Mouse (Mus musculus): Measurements from ENCODE around the gene Sertad3. TPM values are rescaled to one million over a fixed set of nuclear protein-coding genes. Genes with fewer than 3 reads are reported as not detected.

The Sertad3 gene
- polyA plus RNA-seq, 1 experiment from 2014 or later: 24.0 TPM

DNA sequence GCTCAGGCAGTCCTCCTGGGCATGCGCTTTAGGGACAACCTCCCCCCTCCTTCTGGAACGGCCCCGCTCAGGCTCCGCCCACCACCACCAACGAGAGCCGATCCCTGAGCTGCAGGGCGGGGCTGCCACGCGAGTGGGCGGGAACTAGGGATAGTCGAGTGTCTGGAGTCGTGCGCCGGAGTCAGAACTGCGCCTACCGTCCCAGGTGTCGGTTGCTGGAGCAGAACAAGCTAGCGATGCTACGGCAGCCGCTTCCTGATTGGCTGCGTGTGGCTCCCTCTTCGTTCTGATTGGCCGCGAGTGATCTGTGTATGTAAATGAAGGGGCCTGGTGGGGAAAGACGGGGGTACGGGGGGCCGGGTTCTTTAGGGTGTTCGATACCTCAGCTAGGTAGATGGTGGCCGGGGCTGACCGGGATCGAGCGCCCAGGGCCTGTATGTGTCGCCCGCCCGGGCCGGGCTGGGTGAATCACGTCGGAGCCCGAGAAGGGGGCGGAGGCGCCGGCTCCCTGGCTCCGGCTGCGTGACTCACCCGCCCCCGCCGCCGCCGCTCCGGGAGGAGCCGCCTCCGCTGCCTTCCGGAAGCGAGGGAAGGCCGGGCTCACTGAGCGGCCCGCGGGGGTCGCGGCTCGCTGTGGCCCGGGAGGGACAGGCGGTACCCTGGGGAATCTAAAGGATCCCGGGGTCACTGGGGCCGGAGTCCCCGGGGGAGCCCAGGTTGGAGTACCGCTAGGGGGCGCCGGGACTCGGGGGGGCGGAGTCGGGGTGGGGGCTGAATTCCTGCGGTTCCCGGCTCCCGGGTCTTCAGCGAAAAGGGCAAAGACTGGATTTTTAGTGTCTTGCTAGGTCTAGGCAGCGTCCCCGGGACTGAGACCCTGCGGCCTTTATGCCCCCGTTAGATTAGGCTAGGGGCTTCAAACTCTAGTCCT, 13.5 kb downstream of the Sertad3 start, which contains the start of gene Sertad1:
Gene Sertad1 (plus strand): TSS at position 141 of the 928 bp plus-strand sequence.
- H3K4me1 ChIP-seq (replicated peaks; ENCODE audit: control insufficient read depth, insufficient read depth, low read length): 0 out of 2 replicates have a peak, but pooled peaks cover 3% of the 10 kb centered on the region
- peak within 1 kb of the TSS; percentile 83 for H3K4me2 ChIP-seq (replicated peaks; ENCODE audit: low read depth)
- H3K4me3 ChIP-seq (ENCODE audit: low read depth, low read length): peak within 1 kb of the TSS; percentile 88
- peak within 1 kb of the TSS; percentile 91 for H3K9ac ChIP-seq (ENCODE audit: low read depth, low read length)
- TF ChIP-seq CTCF (IDR thresholded peaks at IDR 0.05; ENCODE audit: low read depth): peak; percentile 69
- H3K9me3 ChIP-seq (ENCODE audit: control insufficient read depth): no peaks in the 10 kb centered on the region
- ATAC-seq: peak; percentile 91
- peak within 1 kb of the TSS; percentile 98 for H3K27ac ChIP-seq (ENCODE audit: low read depth, low read length)
- under 1% methylated on average over 80 of the region's 80 CpGs for WGBS
- no peaks in the 10 kb centered on the region for H3K27me3 ChIP-seq (replicated peaks; ENCODE audit: control insufficient read depth, insufficient read depth, low read length)
- H3K36me3 ChIP-seq (ENCODE audit: control insufficient read depth, insufficient read depth): peaks cover 12% of the 10 kb centered on the region

DNA sequence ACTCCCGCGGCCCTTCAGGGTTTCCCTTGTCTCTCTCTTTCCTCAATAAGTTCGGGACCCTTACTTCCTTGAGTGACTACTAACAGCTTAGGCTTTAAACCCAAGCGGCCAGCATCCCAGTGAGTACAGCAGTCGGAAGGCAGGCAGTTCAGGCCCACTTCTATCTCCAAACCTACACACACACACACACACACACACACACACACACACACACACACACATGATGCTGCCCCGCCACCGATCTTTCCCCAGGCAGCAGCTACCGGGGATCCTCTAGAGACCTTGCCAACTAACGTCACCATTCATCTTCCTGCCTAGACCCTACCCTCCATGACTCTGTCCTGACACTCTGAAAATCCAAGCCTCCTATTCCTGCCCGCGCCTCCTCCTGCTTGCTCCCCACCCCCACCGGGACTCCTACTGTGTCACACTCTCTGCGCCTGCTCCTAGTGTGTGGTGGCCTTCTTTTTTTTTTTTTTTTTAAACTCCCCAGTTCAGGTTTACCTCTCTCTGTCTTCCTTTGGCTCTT, 14.2 kb downstream of the Sertad3 start:
- 0 out of 2 replicates have a peak, but pooled peaks cover 4% of the 10 kb centered on the region for H3K4me1 ChIP-seq (replicated peaks; ENCODE audit: control insufficient read depth, insufficient read depth, low read length)
- peaks cover 12% of the 10 kb centered on the region for H3K36me3 ChIP-seq (ENCODE audit: control insufficient read depth, insufficient read depth)
- H3K27ac ChIP-seq (ENCODE audit: low read depth, low read length): peak overlapping the region; percentile 98
- whole genome bisulfite sequencing: under 1% methylated on average over 13 of the region's 13 CpGs
- H3K27me3 ChIP-seq (replicated peaks; ENCODE audit: control insufficient read depth, insufficient read depth, low read length): no peaks in the 10 kb centered on the region
- peak overlapping the region; percentile 83 for H3K4me2 ChIP-seq (replicated peaks; ENCODE audit: low read depth)
- no peaks in the 10 kb centered on the region for H3K9me3 ChIP-seq (ENCODE audit: control insufficient read depth)
- peak overlapping the region; percentile 91 for H3K9ac ChIP-seq (ENCODE audit: low read depth, low read length)
- no peak for ATAC-seq
- TF ChIP-seq CTCF (IDR thresholded peaks at IDR 0.05; ENCODE audit: low read depth): no peak
- H3K4me3 ChIP-seq (ENCODE audit: low read depth, low read length): peak overlapping the region; percentile 88

DNA sequence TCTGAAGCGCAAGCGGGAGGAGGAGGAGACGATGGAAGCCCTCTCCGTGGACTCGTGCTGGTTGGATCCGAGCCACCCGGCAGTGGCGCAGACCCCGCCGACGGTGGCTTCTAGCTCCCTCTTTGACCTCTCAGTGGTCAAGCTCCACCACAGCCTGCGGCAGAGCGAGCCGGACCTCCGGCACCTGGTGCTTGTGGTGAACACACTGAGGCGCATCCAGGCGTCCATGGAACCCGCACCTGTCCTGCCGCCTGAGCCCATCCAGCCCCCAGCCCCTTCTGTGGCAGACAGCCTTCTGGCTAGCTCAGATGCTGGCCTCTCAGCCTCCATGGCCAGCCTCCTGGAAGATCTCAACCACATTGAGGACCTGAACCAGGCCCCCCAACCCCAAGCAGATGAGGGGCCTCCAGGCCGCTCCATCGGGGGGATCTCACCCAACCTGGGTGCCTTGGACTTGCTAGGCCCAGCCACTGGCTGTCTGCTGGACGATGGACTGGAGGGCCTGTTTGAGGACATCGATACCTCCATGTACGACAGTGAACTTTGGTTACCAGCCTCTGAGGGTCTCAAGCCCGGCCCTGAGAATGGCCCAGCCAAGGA, 15.8 kb downstream of the Sertad3 start:
- Histone ChIP-seq H3K4me1 (replicated peaks; ENCODE audit: control insufficient read depth, insufficient read depth, low read length) (0 out of 2 replicates have a peak, but pooled peaks cover 4% of the 10 kb centered on the region), H3K9me3 (ENCODE audit: control insufficient read depth) (no peaks in the 10 kb centered on the region), H3K36me3 (ENCODE audit: control insufficient read depth, insufficient read depth) (peaks cover 12% of the 10 kb centered on the region), H3K27me3 (replicated peaks; ENCODE audit: control insufficient read depth, insufficient read depth, low read length) (no peaks in the 10 kb centered on the region), H3K4me3 (ENCODE audit: low read depth, low read length) (no peak overlapping the region), H3K4me2 (replicated peaks; ENCODE audit: low read depth) (no peak overlapping the region), H3K9ac (ENCODE audit: low read depth, low read length) (no peak overlapping the region), H3K27ac (ENCODE audit: low read depth, low read length) (peak overlapping the region; percentile 93; the same call in 1 of the 2 replicates)
- TF ChIP-seq CTCF (IDR thresholded peaks at IDR 0.05; ENCODE audit: low read depth): no peak
- no peak for ATAC-seq
- 89% methylated on average over 25 of the region's 25 CpGs for WGBS

- no peak for TF ChIP-seq CTCF (IDR thresholded peaks at IDR 0.05; ENCODE audit: low read depth)
- Histone ChIP-seq H3K36me3 (ENCODE audit: control insufficient read depth, insufficient read depth) (peaks cover 12% of the 10 kb centered on the region), H3K4me1 (replicated peaks; ENCODE audit: control insufficient read depth, insufficient read depth, low read length) (0 out of 2 replicates have a peak, but pooled peaks cover 4% of the 10 kb centered on the region), H3K27me3 (replicated peaks; ENCODE audit: control insufficient read depth, insufficient read depth, low read length) (no peaks in the 10 kb centered on the region), H3K9ac (ENCODE audit: low read depth, low read length) (peak overlapping the region; percentile 47), H3K27ac (ENCODE audit: low read depth, low read length) (peak overlapping the region; percentile 93), H3K4me2 (replicated peaks; ENCODE audit: low read depth) (peak overlapping the region; percentile 67), H3K9me3 (ENCODE audit: control insufficient read depth) (no peaks in the 10 kb centered on the region), H3K4me3 (ENCODE audit: low read depth, low read length) (peak overlapping the region; percentile 33)
- no peak for ATAC-seq
- WGBS: 18% methylated on average over 4 of the region's 4 CpGs
Measured at GRCm38 (mm10) chr7:27490227-27490542, 16.6 kb downstream of the Sertad3 start.

GRCm38 (mm10) chr7:27490543-27491329, 17.2 kb downstream of the Sertad3 start:
- H3K36me3 ChIP-seq (ENCODE audit: control insufficient read depth, insufficient read depth): peaks cover 12% of the 10 kb centered on the region
- H3K27me3 ChIP-seq (replicated peaks; ENCODE audit: control insufficient read depth, insufficient read depth, low read length): no peaks in the 10 kb centered on the region
- under 1% methylated on average over 32 of the region's 33 CpGs for WGBS
- H3K4me1 ChIP-seq (replicated peaks; ENCODE audit: control insufficient read depth, insufficient read depth, low read length): 0 out of 2 replicates have a peak, but pooled peaks cover 4% of the 10 kb centered on the region
- peak overlapping the region; percentile 67 for H3K4me2 ChIP-seq (replicated peaks; ENCODE audit: low read depth)
- peak overlapping the region; percentile 93 for H3K27ac ChIP-seq (ENCODE audit: low read depth, low read length)
- peak; percentile 81 for TF ChIP-seq CTCF (IDR thresholded peaks at IDR 0.05; ENCODE audit: low read depth)
- ATAC-seq: peak; percentile 83
- H3K9ac ChIP-seq (ENCODE audit: low read depth, low read length): peak overlapping the region; percentile 47
- H3K9me3 ChIP-seq (ENCODE audit: control insufficient read depth): no peaks in the 10 kb centered on the region
- H3K4me3 ChIP-seq (ENCODE audit: low read depth, low read length): peak overlapping the region; percentile 33
